Comparison of ENCODE assay signal across 8 mouse cellular contexts in genomic region chr7:102268395-102268748, GRCm38 (mm10). TPM values are rescaled to one million over a fixed set of nuclear protein-coding genes. Genes with fewer than 3 reads are reported as not detected.
DNase-seq lines count a peak whose midpoint lies in the region; ATAC-seq and TF ChIP-seq lines count a peak whose summit lies in the region.

No protein-coding gene starts in this region.

- TF ChIP-seq CTCF in bone marrow macrophage, adult 2 months (IDR thresholded peaks at IDR 0.05; ENCODE audit: low read depth, low read length): no peak

- DNase-seq in kidney, adult 18-20 months: no peak
- no peak for DNase-seq in ovary, postnatal 14 days (ENCODE audit: low spot score)
- no peak for DNase-seq in urinary bladder, postnatal 25 days (ENCODE audit: low spot score)
- no peak for DNase-seq in cerebellum, adult 11-12 months

- 5% methylated on average over 12 of the region's 12 CpGs for WGBS in kidney, embryonic 14.5 days
- 10% methylated on average over 12 of the region's 12 CpGs for WGBS in hindbrain, embryonic 13.5 days
- 6% methylated on average over 12 of the region's 12 CpGs for WGBS in midbrain, embryonic 13.5 days

- peak overlapping the region; percentile 97 for H3K4me2 ChIP-seq in kidney, embryonic 14.5 days (replicated peaks; ENCODE audit: low read depth, low read length)
- peak overlapping the region; percentile 97 for H3K4me2 ChIP-seq in hindbrain, embryonic 13.5 days
- H3K4me2 ChIP-seq in midbrain, embryonic 13.5 days (replicated peaks): peak overlapping the region; percentile 99

- peak overlapping the region; percentile 72 for H3K9ac ChIP-seq in kidney, embryonic 14.5 days (ENCODE audit: low read depth, low read length)
- H3K9ac ChIP-seq in hindbrain, embryonic 13.5 days: peak overlapping the region; percentile 81
- peak overlapping the region; percentile 79 for H3K9ac ChIP-seq in midbrain, embryonic 13.5 days (replicated peaks)

- H3K27me3 ChIP-seq in kidney, embryonic 14.5 days (ENCODE audit: control insufficient read depth, insufficient read depth, low read length): no peaks in the 10 kb centered on the region
- peaks cover 13% of the 10 kb centered on the region for H3K27me3 ChIP-seq in hindbrain, embryonic 13.5 days
- H3K27me3 ChIP-seq in midbrain, embryonic 13.5 days: peaks cover 15% of the 10 kb centered on the region

- H3K4me1 ChIP-seq in kidney, embryonic 14.5 days (ENCODE audit: control insufficient read depth, insufficient read depth, low read length): no peaks in the 10 kb centered on the region
- peaks cover 17% of the 10 kb centered on the region for H3K4me1 ChIP-seq in bone marrow macrophage, adult 2 months (ENCODE audit: control insufficient read depth, insufficient read depth, low read length)
- H3K4me1 ChIP-seq in hindbrain, embryonic 13.5 days (replicated peaks): peaks cover 17% of the 10 kb centered on the region
- peaks cover 15% of the 10 kb centered on the region for H3K4me1 ChIP-seq in midbrain, embryonic 13.5 days (replicated peaks)

- H3K36me3 ChIP-seq in kidney, embryonic 14.5 days (ENCODE audit: control insufficient read depth, insufficient read depth, low read length): no peaks in the 10 kb centered on the region
- no peaks in the 10 kb centered on the region for H3K36me3 ChIP-seq in hindbrain, embryonic 13.5 days
- no peaks in the 10 kb centered on the region for H3K36me3 ChIP-seq in midbrain, embryonic 13.5 days

- TF ChIP-seq POLR2A in bone marrow macrophage, adult 2 months (IDR thresholded peaks at IDR 0.05; ENCODE audit: borderline replicate concordance, low read depth, low read length): no peak

- peak overlapping the region; percentile 85 for H3K4me3 ChIP-seq in kidney, embryonic 14.5 days (ENCODE audit: low read length)
- peak overlapping the region; percentile 96 for H3K4me3 ChIP-seq in bone marrow macrophage, adult 2 months (ENCODE audit: insufficient read depth, low read length)
- H3K4me3 ChIP-seq in hindbrain, embryonic 13.5 days: peak overlapping the region; percentile 83
- peak overlapping the region; percentile 87 for H3K4me3 ChIP-seq in midbrain, embryonic 13.5 days (replicated peaks)

- no peak overlapping the region for H3K27ac ChIP-seq in kidney, embryonic 14.5 days (ENCODE audit: low read depth, low read length)
- H3K27ac ChIP-seq in bone marrow macrophage, adult 2 months (ENCODE audit: insufficient read depth, low read depth, low read length): no peak overlapping the region
- no peak overlapping the region for H3K27ac ChIP-seq in hindbrain, embryonic 13.5 days
- H3K27ac ChIP-seq in midbrain, embryonic 13.5 days: no peak overlapping the region

- no peaks in the 10 kb centered on the region for H3K9me3 ChIP-seq in kidney, embryonic 14.5 days (ENCODE audit: control insufficient read depth, low read length)
- no peaks in the 10 kb centered on the region for H3K9me3 ChIP-seq in hindbrain, embryonic 13.5 days
- H3K9me3 ChIP-seq in midbrain, embryonic 13.5 days: no peaks in the 10 kb centered on the region

- no peak for ATAC-seq in kidney, embryonic 14.5 days (ENCODE audit: low FRiP score, low TSS enrichment)
- peak; percentile 1; the same call in 1 of the 2 replicates for ATAC-seq in hindbrain, embryonic 13.5 days (ENCODE audit: low FRiP score)
- ATAC-seq in midbrain, embryonic 13.5 days: peak; percentile 2; the same call in 1 of the 2 replicates

RNA-seq across cellular contexts. Expression of gene Stim1, which starts 0.8 kb away (rescaled TPM):
- polyA plus RNA-seq in kidney, embryonic 14.5 days (2014; fragmentation: Nextera tagmentation; extraction: Ambion mirVana): 8.1 and 11.6 TPM in 2 replicates
- 43.4 and 50.2 TPM in 2 replicates for polyA plus RNA-seq in bone marrow macrophage, adult 2 months (2012; ENCODE audit: insufficient read depth, insufficient read length, missing spikeins)
- polyA plus RNA-seq in hindbrain, embryonic 13.5 days (2015; fragmentation: Nextera tagmentation; extraction: Ambion mirVana): 9.6 and 9.9 TPM in 2 replicates
- polyA plus RNA-seq in midbrain, embryonic 13.5 days (2015; fragmentation: Nextera tagmentation; extraction: Ambion mirVana): 8.1 and 8.5 TPM in 2 replicates

RNA-seq across cellular contexts. Expression of gene Rhog, which starts 12.5 kb away (rescaled TPM):
- 47.6 and 62.6 TPM in 2 replicates for polyA plus RNA-seq in kidney, embryonic 14.5 days (2014; fragmentation: Nextera tagmentation; extraction: Ambion mirVana)
- polyA plus RNA-seq in bone marrow macrophage, adult 2 months (2012; ENCODE audit: insufficient read depth, insufficient read length, missing spikeins): 537 and 572 TPM in 2 replicates
- polyA plus RNA-seq in hindbrain, embryonic 13.5 days (2015; fragmentation: Nextera tagmentation; extraction: Ambion mirVana): 19.1 and 21.0 TPM in 2 replicates
- 14.4 and 17.6 TPM in 2 replicates for polyA plus RNA-seq in midbrain, embryonic 13.5 days (2015; fragmentation: Nextera tagmentation; extraction: Ambion mirVana)

RNA-seq across cellular contexts. Expression of gene Pgap2, which starts 58.4 kb away (rescaled TPM):
- polyA plus RNA-seq in kidney, embryonic 14.5 days (2014; fragmentation: Nextera tagmentation; extraction: Ambion mirVana): 80.9 and 85.3 TPM in 2 replicates
- polyA plus RNA-seq in bone marrow macrophage, adult 2 months (2012; ENCODE audit: insufficient read depth, insufficient read length, missing spikeins): 103 and 110 TPM in 2 replicates
- polyA plus RNA-seq in hindbrain, embryonic 13.5 days (2015; fragmentation: Nextera tagmentation; extraction: Ambion mirVana): 48.0 and 53.0 TPM in 2 replicates
- 50.1 and 51.6 TPM in 2 replicates for polyA plus RNA-seq in midbrain, embryonic 13.5 days (2015; fragmentation: Nextera tagmentation; extraction: Ambion mirVana)

RNA-seq across cellular contexts. Expression of gene Nup98, which starts 58.4 kb away (rescaled TPM):
- polyA plus RNA-seq in kidney, embryonic 14.5 days (2014; fragmentation: Nextera tagmentation; extraction: Ambion mirVana): 37.5 and 55.4 TPM in 2 replicates
- 33.3 and 36.9 TPM in 2 replicates for polyA plus RNA-seq in bone marrow macrophage, adult 2 months (2012; ENCODE audit: insufficient read depth, insufficient read length, missing spikeins)
- 23.4 and 25.0 TPM in 2 replicates for polyA plus RNA-seq in hindbrain, embryonic 13.5 days (2015; fragmentation: Nextera tagmentation; extraction: Ambion mirVana)
- 27.2 and 27.4 TPM in 2 replicates for polyA plus RNA-seq in midbrain, embryonic 13.5 days (2015; fragmentation: Nextera tagmentation; extraction: Ambion mirVana)
